Mouse (Mus musculus) kidney, postnatal 0 days (tissue): ENCODE measurements around the gene Tmem102. TPM values are rescaled to one million over a fixed set of nuclear protein-coding genes. Genes with fewer than 3 reads are reported as not detected.
A peak's percentile ranks its signal among the peaks of the same experiment; 100 is the strongest.

ENCODE experiments used
- ATAC-seq: fragments of 200-750 bp; cut with Nextera tagmentation; replicated peaks from 2 replicates; pipeline ENCODE4 v1.8.0; 2017; ENCODE audit warnings: low read depth, moderate number of reproducible peaks, moderate TSS enrichment, moderate library complexity; ENCODE audit not compliant: low FRiP score
- DNase-seq: peaks from one replicate; pipeline ENCODE4 v3.0.0-alpha.2; 2016; ENCODE audit warnings: low spot score
- H3K27ac ChIP-seq: fragments of 300-500 bp; sonication (generic); 2 replicates; pipeline ENCODE4 v1.5.1; 2014; ENCODE audit warnings: mild to moderate bottlenecking
- H3K27me3 ChIP-seq: fragments of 300-500 bp; sonication (generic); 2 replicates; pipeline ENCODE4 v1.6.1; 2014; ENCODE audit warnings: low read length, mixed read lengths; ENCODE audit not compliant: insufficient read depth
- H3K36me3 ChIP-seq: fragments of 300-500 bp; sonication (generic); 2 replicates; pipeline ENCODE4 v1.6.1; 2014; ENCODE audit warnings: low read length, mixed read lengths; ENCODE audit not compliant: insufficient read depth
- H3K4me1 ChIP-seq: fragments of 300-500 bp; sonication (generic); replicated peaks from 2 replicates; pipeline ENCODE4 v1.6.1; 2014; ENCODE audit warnings: antibody characterized with exemption, low read length, mixed read lengths; ENCODE audit not compliant: insufficient read depth
- H3K4me2 ChIP-seq: fragments of 300-500 bp; sonication (generic); 2 replicates; pipeline ENCODE4 v1.6.1; 2014; ENCODE audit warnings: mild to moderate bottlenecking, low read length, moderate library complexity, mixed read lengths
- H3K4me3 ChIP-seq: fragments of 300-500 bp; sonication (generic); replicated peaks from 2 replicates; pipeline ENCODE4 v1.5.1; 2014; ENCODE audit warnings: low read depth, low read length
- H3K9ac ChIP-seq: fragments of 300-500 bp; sonication (generic); 2 replicates; pipeline ENCODE4 v1.6.1; 2014; ENCODE audit warnings: low read depth, low read length
- H3K9me3 ChIP-seq: fragments of 300-500 bp; sonication (generic); replicated peaks from 2 replicates; pipeline ENCODE4 v1.6.1; 2016; ENCODE audit warnings: low read length, inconsistent platforms, mixed read lengths
- CTCF ChIP-seq: IDR thresholded peaks from 2 replicates; pipeline ENCODE4 v1.5.1; 2016; ENCODE audit warnings: antibody characterized with exemption, low read depth, mild to moderate bottlenecking, moderate library complexity
- WGBS: fragments of 180-500 bp; shearing (Covaris S2); extraction: QIAGEN DNeasy Blood & Tissue Kit; methylation state at CpG from one replicate; pipeline ENCODE4 v1.1.7; 2014; 5-methylcytosine and 5-hydroxymethylcytosine counted together
- polyA plus RNA-seq: library from polyadenylated mRNA; unstranded; fragments of >200 nt; fragmentation: Nextera tagmentation; extraction: Ambion mirVana; gene quantifications from 2 replicates; pipeline ENCODE4 v1.2.1, GENCODE M21; 2015

Tmem102 gene
- polyA plus RNA-seq, 1 experiment from 2014 or later: 22.9 TPM

DNA sequence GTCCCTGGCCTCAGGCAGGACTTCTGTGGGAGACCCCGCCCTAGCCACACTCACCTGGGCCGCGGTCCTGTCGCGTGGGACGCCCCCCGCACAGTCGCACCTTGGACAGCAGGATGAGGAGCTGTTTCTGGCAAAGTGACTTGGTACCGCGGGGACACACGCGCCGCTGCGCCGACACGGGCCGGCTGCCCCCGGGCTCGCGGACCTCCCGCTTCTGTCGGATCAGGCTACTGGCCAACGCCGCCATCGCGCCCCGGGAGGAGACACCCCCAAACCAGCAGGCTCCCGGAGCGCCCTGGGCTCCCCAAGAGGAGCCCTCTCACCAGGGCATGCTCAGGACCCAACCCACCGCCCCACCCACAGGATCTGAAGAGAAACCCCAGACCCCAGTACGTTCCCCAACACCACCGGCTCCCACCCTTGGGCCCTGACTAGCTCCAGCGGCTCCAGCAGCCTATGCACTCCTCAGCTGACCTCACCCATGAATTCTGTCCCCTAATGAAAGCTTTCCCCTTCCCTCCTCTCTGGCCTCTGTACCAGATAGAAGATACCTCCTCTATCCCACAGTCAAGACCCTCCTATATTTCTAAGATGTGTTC, 3.9 kb downstream of the Tmem102 start, which contains the start of gene Fgf11:
Gene Fgf11 (minus strand): TSS at position 479 of the 599 bp plus-strand sequence.
- Histone ChIP-seq H3K4me2 (peak within 1 kb of the TSS; percentile 93), H3K9me3 (no peaks in the 10 kb centered on the region), H3K27ac (0 out of 2 replicates have a peak within 1 kb of the TSS, but pooled peaks have one; percentile 31), H3K9ac (peak within 1 kb of the TSS; percentile 68), H3K4me1 (peaks cover 44% of the 10 kb centered on the region), H3K36me3 (no peaks in the 10 kb centered on the region), H3K4me3 (peak within 1 kb of the TSS; percentile 47), H3K27me3 (peaks cover 5% of the 10 kb centered on the region; the same call in 1 of the 2 replicates)
- no peak for TF ChIP-seq CTCF
- ATAC-seq (no peak), DNase-seq (no peak)
- 2% methylated on average over 32 of the region's 33 CpGs for WGBS

DNA sequence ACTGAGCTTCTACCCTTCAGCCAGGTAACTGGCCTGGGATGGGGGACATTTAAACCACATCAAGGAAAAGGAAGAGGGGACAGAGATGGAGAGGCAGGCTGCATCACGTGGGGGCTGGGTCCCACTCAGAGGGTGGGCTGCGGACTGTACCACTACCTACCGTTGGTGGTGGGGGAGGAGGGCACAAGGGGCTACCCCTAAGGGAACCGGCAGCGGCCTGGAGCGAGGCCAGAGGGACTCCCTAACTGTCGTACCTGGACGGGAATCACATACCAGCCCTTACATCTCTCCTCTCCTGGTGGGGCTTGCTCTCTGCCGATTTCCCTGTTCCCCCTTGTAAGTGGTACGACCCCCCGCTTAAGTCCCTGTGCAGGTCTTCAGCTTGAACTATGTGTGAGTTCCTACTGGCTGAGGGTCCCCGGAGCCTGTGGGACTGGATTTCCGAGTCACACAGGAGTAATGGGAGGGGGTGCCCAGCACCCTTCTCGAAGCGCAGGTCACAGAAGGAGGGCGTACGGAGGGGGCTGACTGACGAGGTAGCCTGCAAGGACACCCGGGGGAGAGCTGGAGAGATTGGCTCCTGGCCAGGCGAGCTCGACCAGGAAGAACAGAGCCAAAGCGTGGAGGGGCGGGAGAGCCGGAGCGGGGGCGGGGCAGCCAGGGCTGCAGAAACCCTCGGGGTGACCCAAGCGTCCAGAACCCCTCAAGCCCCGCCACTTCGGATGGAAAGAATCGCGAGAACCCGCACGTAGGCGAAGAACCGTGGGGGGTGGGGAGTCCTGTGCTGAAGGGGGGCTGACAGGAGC, 4.8 kb downstream of the Tmem102 start:
- WGBS: under 1% methylated on average over 34 of the region's 36 CpGs
- 0 out of 2 replicates have a peak, but pooled peaks cover 1% of the 10 kb centered on the region for H3K27me3 ChIP-seq
- DNase-seq: peak; percentile 91
- H3K9ac ChIP-seq: peak overlapping the region; percentile 68
- H3K4me3 ChIP-seq: peak overlapping the region; percentile 47
- H3K9me3 ChIP-seq: no peaks in the 10 kb centered on the region
- H3K36me3 ChIP-seq: no peaks in the 10 kb centered on the region
- peak overlapping the region; percentile 93 for H3K4me2 ChIP-seq
- peak; percentile 48 for ATAC-seq
- TF ChIP-seq CTCF: no peak
- H3K27ac ChIP-seq: 0 out of 2 replicates have a peak overlapping the region, but pooled peaks have one; percentile 31
- H3K4me1 ChIP-seq: peaks cover 50% of the 10 kb centered on the region

DNA sequence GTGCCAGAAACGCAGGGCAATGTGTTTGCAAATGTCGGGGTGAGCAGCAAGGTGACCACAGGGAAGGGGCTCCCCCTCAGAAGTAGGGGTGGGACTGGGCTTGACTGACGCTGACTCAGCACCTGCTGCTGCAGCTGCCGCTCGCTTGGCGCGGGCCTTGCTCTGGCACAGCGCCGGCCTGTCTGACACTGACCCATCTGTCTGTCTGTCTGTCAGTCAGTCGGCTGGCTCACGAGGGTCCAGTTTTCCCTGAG, 5.4 kb downstream of the Tmem102 start:
- H3K36me3 ChIP-seq: no peaks in the 10 kb centered on the region
- no peak for TF ChIP-seq CTCF
- ATAC-seq: no peak
- peak overlapping the region; percentile 47 for H3K4me3 ChIP-seq
- 3% methylated on average over 11 of the region's 11 CpGs for WGBS
- peak overlapping the region; percentile 93 for H3K4me2 ChIP-seq
- no peaks in the 10 kb centered on the region for H3K9me3 ChIP-seq
- peak overlapping the region; percentile 68; the same call in 1 of the 2 replicates for H3K9ac ChIP-seq
- DNase-seq: no peak
- no peaks in the 10 kb centered on the region for H3K27me3 ChIP-seq
- peaks cover 50% of the 10 kb centered on the region for H3K4me1 ChIP-seq
- H3K27ac ChIP-seq: no peak overlapping the region

DNA sequence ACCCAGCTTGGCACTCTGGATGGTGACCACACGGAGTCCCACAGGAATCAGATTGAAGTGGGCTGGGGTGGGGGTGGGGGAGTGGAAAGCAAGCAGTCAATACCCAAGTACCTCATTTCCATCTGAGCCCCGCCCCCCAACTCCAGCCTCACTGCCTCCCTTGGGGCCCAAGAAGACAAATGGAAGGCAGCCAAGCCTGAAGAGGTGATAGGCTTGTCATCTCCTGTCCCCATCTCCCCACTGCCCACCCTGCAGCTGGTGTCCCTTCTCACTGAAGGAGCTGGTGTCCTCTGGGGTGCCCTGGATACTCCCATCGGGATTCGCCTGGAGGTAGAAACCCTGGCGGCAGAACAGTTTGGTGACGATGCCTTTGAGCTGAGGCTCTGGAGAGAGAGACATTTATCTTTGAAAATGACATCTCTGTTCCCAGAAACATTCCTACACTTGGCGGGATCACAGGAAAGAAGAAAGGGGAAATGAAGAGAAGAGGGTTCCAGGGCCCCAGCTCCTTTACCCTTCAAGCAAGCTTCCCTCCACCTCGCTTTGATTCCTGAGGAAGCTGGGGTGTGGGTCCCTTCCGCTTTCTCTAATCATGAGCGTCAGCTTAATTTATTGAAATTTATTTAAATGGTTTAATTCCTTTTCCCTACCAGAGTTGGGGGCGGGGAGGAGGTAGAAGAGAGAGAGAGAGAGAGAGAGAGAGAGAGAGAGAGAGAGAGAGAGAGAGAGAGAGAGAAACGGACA, 5.9 kb downstream of the Tmem102 start:
- no peaks in the 10 kb centered on the region for H3K27me3 ChIP-seq

DNA sequence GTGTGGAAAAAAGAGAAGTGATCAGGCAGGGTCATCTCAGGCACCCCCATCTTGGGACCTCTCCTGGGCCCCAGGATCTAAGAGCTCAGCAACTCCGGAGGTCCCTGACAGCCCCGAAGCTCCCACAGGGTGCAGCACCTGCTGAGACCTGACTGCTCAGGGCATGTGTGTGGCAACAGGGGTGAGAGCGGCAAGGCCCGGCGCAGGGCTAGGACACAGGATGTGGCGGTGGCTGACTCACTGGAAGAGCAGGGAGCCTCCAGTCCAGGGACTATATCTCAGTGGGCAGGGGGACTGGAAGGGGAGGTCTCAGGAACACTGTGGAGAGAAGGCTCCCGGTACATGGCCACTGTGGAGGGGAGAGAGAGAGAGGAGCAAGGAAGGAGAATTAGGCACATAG, 7.5 kb downstream of the Tmem102 start:
- Histone ChIP-seq H3K9ac (no peak overlapping the region), H3K36me3 (no peaks in the 10 kb centered on the region), H3K27me3 (no peaks in the 10 kb centered on the region), H3K4me1 (peaks cover 31% of the 10 kb centered on the region), H3K4me3 (no peak overlapping the region), H3K9me3 (no peaks in the 10 kb centered on the region), H3K27ac (no peak overlapping the region), H3K4me2 (no peak overlapping the region)
- no peak for TF ChIP-seq CTCF
- DNase-seq: no peak
- ATAC-seq: no peak
- WGBS: 83% methylated on average over 7 of the region's 7 CpGs

More for the DNA sequence above, 5.9 kb downstream of the Tmem102 start:
- Histone ChIP-seq H3K27ac (no peak overlapping the region), H3K4me3 (no peak overlapping the region), H3K4me1 (peaks cover 45% of the 10 kb centered on the region), H3K9me3 (no peaks in the 10 kb centered on the region), H3K36me3 (no peaks in the 10 kb centered on the region), H3K4me2 (peak overlapping the region; percentile 93), H3K9ac (no peak overlapping the region)
- no peak for ATAC-seq
- no peak for TF ChIP-seq CTCF
- no peak for DNase-seq
- WGBS: 21% methylated on average over 12 of the region's 12 CpGs

DNA sequence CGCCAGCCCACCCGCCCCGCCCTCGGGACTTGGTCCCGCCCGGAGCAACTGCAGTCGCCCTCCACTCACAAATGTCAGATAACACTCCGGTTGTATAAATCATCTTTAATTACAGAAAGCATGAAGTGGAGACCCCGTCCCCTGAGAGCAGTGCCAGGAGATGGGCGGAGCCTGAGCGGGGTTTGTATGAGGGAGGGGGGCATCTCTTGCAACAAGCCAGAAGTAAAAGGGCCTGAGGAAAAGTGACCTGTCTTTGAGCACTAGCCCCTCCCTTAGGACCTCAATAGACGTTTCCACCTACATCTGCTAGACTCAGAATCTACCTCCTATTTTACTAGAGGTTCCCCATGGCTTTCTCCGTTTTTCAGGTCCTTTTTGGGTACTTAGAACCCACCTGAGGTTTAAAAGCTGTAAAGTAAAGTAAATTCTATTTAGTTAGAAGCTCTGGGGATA, 9.4 kb downstream of the Tmem102 start:
- H3K27ac ChIP-seq: no peak overlapping the region
- no peak for DNase-seq

More for the DNA sequence above, 9.4 kb downstream of the Tmem102 start:
- 2% methylated on average over 13 of the region's 13 CpGs for WGBS
- peaks cover 18% of the 10 kb centered on the region for H3K4me1 ChIP-seq
- ATAC-seq: no peak
- H3K27me3 ChIP-seq: no peaks in the 10 kb centered on the region
- no peaks in the 10 kb centered on the region for H3K9me3 ChIP-seq
- peak overlapping the region; percentile 67; the same call in 1 of the 2 replicates for H3K9ac ChIP-seq
- H3K4me2 ChIP-seq: peak overlapping the region; percentile 95
- H3K36me3 ChIP-seq: no peaks in the 10 kb centered on the region
- TF ChIP-seq CTCF: no peak
- H3K4me3 ChIP-seq: peak overlapping the region; percentile 50
